Mouse (Mus musculus) layer of hippocampus, adult 9-10 months (tissue): ENCODE data around the gene Mrpl18.
"Not testable (repeated sequence)": the region's sequence is repeated elsewhere in the genome, so short reads cannot be mapped to it uniquely, and the experiment has no call there.

Experiments
- DNase-seq: peaks from one replicate; pipeline ENCODE4 v3.0.0; 2022; ENCODE audit warnings: low spot score

Mrpl18 gene

DNA sequence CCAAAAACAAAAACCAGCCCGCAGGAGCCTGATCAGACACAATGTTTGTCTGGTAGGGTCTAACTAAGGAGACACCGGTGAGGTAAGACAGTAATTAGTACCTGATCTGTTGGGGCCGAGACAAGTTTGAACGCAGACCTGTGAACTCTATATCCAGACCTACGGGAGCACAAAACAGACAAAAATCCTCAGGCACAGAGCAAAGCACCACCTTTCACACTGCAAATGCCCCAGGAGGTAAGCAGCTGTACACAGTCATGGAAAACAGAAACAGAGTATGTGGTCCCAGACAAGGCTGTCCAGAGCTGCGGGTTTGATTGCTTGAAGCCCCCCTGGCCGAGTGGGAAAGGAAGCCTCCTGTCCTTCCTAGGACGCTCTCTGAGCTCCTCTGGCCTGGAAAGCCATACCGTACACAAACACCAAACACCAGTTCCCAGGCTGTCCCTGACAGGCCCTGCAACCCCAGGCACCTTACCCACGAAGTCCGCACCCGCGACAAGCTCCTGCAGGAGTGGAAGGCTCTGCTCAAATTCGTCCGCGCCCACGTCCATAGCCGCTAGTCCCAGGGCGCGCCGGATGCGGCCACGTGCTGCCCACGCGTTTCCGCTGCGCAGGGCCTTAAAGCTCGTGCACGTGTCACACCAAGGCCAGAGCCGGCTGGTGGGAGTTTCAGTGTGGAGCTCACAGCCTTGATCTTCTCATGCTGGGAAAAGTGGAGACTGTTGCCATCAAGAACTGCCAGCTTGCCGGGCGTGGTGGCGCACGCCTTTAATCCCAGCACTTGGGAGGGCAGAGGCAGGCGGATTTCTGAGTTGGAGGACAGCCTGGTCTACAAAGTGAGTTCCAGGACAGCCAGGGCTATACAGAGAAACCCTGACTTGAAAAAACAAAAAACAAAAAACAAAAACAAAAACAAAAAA is 6.5 kb downstream of the Mrpl18 start, which contains the start of gene Pnldc1:
TSS of gene Pnldc1 (minus strand) at position 870 of the 920 bp plus-strand sequence.
- DNase-seq: no peak

DNA sequence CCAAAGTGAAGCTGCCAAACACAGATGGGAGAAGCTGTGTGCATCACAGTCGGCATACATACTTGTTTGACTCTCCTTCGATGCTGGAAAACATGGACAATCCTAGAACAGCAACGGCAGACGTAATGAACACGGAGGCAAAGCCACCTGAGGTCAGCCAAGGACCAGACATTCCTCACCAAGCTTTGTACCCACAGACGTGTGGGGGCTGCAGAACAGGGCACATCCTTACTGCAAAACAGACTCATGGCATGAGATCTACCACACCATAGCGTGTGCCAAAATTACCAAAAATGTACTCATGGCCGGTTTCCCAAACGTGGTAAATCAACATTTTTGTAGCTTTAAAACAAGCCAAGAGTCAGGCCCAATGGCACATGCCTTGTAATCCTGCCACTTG is 9.7 kb downstream of the Mrpl18 start:
- DNase-seq: no peak

DNA sequence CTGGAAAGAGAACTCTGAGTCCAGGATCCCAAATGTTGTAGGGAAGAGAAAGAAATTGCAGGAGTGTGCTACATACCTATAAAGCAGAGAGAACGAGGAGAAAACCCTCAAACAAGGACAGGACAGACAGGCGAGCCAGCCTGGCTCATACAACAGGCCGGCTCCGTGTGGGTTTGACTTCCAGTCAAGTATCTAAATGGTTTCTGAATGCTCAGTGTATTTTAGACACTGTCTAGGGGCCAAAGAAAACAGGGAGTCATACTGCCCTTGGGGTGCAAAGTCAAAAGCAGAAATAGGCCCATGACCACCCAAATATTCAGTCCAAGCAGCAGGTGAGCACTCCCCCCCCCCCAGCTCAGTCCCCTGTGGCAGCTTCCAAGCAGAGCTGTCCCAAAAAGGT is 10.3 kb downstream of the Mrpl18 start:
- DNase-seq: no peak

DNA sequence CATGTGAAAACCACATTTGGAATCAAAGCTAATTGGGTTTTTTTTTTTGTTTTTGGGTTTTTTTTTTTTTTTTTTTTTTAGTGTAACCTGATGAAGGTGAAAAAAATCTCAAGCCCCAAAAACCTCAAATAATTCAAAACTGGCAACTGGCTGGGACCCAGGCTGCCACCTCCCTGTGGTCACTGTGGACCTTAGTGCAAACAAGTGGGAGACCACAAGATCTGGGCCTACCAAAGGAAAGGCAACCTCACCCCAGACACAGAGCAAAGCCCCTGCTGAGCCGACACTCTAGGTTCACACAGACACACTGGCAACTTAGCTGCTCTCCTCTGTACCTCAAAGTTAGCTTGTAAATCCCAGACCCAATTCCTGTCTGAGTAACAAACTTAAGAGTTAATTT is 11.8 kb downstream of the Mrpl18 start:
- no peak for DNase-seq

DNA sequence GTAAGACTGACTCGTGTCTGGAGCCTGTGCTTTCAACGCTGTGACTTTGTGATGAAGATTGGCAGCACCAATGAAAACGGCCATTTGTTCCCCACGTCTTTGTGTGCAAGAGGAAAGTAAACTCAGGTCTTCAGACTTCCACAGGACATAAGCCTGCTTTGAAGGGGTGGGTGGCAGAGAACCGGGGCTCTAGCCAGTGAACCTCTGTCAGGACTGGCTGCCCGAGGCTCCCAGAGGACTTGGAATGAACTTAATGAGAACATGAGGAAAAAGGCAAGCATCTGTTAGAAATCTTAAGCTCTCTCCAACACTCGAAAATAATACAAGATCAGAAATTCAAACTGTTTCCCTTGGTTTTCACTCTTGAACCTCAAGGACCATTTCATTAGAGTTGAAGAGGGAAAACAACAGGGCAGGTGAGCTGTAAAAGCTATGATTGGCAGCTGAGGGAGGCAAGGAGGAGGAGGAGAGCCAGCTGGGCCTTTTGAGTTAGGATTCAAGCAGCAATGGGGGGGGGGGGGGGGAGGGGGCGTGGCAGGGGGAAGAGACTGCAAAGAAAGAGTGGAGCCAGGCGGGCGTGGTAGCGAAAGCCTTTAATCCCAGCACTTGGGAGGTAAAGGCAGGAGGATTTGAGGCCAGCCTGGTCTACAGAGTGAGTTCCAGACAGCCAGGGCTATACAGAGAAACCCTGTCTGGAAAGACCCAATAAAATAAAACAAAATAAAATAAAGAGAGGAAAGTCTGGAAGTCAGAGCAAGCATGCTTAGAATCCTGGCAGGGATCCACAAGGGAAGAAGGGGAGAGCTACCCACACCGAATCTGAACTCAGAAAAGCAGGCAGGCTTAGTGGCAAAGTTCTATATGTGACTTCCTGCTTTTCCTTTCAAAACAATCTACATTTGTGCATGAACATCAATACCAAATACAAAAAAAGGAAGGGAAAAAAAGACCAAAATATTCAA is 12.5 kb downstream of the Mrpl18 start:
- DNase-seq: no peak

DNA sequence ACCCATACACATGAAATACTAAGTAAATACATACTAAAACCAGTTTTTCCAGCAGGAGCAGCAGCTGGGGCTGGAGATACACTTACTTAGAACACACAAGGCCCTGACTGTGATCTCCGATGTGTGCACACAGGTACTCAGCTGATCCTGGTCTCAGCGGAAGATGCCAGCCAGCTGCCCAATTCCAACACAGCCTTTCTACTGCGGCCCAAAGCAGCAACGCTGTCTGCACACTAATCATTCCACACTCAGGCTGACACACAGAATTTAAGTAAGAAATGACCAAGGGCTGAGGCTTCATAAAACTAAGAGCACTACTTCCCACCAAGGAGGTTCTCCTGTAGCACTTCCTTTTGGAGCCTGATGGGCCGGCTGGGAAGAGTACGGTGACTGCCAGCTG is 13.9 kb downstream of the Mrpl18 start:
- no peak for DNase-seq

DNA sequence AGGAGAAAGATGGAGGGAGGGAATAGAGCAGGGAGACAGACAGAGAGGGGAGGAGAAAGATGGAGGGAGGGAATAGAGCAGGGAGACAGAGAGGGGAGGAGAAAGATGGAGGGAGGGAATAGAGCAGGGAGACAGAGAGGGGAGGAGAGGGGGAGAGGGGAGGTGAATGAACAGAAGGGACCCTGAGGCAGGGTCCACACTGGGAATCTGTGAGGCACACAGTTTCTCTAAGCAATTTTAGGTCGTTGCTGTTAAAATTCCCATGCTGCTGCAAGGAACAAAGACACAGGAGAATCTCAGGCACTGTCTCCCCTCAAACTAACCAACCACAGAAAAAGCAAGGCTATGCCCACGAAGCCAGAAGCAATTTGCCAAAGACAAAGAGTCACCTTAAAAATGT is 17.5 kb downstream of the Mrpl18 start:
- DNase-seq: not testable (repeated sequence)

DNA sequence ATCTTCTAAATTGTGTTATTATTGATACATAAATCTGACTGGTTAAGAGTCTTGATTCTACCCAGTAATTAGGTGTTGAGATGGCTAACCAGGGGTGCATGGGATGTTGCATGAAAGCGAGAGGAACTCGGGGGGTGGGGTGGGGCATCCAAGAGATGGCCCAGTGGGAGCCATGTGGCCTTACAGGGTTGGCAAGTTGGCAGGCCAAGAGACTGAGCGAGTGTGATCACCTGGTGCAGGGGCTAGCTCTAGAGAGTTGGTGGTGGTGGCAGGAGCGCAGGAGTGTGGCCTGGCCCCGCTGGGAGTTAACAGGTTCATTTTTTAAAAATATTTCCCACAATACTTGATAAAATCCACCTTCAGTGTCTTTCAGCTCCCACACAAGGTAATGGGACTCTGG is 18.5 kb downstream of the Mrpl18 start:
- no peak for DNase-seq

DNA sequence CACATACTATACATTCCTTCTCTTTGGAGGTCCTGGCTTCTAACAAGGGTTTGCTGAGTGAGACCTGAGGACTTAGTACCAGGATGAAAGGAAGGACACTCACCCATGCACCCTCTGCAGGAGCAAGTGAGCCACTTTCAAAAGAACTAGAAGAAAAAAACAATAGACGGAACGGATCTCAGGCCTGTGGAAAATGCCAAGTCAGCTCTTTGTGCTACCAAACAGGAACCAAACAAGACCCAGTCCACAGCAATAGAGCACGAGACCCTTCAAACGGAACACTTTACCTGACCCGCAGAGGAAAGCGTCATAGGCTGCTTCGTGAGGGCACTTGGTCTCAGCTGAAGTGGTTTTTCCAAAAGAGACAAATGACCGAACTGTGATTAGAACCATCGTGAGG is 24.1 kb downstream of the Mrpl18 start:
- DNase-seq: no peak

DNA sequence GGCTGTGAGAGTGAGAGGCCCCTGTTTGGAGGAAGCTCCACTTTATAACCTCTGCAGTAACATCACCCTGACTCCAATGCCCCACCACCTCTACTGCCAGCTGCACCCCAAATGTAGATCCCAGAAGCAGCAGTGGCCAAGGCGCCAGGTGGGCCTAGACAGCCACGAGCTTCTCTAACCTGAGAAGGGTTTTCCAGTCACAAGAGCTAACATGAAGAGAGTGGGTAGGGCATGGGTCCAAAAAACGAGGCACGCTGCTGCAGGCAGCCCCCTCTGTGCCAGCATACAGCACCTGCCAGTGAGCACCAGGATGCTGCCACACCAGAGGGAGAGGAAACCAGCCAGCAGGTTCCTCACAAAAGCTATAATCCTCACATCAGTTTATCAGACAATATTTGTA is 25.1 kb downstream of the Mrpl18 start:
- no peak for DNase-seq

DNA sequence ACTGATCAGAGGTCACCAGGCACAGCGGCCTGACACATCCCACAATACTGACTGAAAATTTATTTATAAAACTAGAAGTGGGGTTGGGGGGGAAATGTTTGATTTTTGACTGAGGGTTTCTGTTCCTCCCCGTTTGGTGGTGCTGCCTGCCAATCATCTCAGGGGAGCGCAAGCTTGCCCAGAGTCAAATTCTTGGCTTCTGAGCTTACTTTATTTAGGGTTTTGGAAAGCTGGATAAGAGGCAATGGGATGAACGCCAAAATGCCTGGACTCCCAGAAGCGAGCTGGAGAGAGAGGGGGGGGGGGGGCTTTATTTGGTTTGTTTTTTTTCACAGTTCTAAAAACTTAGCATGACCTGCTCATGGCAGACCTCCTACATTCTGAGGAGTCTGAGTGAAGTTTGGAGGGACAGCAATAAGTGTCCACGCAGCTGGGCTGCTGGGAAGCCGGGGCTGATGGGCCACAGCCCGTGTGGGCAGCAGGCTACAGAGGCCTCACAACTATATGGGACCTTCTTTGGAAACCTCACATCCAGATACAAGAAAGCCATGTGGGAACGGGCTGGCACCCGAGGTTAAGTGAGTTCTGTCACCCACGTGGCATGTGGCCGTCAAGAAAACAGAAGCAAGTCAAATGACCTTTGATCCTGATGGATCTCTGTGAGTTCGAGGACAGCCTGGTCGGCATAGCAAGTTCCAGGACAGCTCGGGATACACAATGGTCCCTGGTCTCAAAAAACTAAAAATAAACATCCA is 28.9 kb downstream of the Mrpl18 start:
- no peak for DNase-seq

DNA sequence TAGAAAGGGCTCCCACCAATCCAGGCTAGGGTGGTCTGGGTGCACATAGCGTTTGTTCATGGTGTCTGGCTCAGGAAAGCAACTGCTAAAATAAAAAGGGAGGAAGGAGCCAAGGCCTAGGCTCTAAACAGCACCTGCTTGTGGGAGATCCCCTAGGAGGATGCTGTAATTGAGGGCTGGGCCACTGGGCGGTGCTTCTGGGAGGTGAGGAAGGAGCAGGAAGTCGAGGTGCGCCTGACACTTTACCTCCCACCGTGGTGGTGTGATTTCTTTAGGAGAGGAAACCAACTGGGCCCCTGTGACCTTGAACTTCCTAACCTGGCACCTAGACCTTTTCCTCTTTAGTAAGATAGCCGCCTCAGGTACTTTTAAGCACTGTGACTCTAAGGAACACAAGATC is 29.5 kb downstream of the Mrpl18 start:
- DNase-seq: no peak

DNA sequence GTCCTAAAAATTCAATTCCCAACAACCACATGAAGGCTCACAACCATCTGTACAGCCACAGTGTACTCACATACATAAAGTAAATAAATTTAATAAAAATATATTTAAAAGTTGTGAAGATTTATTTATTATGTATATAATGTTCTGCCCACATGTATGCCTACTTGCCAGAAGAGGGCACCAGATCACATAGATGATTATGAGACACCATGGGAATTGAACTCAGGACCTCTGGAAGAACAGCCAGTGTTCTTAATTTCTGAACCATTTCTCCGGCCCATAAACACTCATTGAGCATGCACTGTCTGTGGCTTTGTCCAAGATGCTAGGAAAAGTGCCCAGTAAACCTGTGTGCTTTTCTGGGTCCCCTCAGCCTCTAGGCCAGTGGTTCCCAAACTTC is 34.9 kb downstream of the Mrpl18 start:
- no peak for DNase-seq

DNA sequence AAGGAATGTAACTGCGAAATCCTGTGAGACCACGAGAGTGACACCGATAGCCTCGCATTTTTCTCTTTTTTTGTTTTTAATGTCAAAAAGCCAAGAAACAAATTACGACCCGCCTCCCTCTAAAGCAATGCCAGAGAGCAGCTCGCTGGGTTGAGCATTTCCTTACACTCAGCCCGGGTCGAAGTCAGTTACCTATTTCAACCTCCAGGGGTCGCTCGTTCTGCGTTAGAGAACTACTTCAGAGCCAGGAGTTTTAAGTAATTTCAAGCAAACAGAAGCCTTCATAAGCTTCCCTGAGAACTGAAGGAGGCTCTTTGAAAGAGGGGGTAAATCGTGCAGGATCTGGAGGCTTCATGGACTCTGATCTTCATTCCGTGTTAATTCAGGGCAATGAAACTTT is 36.0 kb downstream of the Mrpl18 start:
- DNase-seq: peak; percentile 84

DNA sequence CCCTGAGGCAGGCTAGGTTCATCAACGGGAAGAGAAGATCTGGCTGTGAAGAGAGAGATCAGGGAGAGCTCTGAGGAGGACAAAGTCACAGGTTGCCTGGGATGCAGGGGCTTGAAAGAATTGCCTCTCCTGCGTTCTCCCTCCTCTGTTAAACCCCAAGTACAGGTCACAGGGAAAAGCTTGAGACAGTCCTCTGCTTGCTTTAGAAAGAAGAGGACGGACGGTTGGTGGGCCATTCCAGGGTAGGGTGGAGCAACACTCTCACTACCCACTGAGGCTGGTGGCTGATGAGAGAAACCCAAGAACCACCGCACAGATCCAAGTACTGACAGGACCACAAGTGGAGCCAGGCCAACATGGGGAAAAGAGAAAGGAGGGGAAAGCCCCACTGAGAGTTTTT is 40.4 kb downstream of the Mrpl18 start, which contains the start of gene Mrgprh:
TSS of gene Mrgprh (plus strand) at position 301 of the 400 bp plus-strand sequence.
- DNase-seq: no peak

DNA sequence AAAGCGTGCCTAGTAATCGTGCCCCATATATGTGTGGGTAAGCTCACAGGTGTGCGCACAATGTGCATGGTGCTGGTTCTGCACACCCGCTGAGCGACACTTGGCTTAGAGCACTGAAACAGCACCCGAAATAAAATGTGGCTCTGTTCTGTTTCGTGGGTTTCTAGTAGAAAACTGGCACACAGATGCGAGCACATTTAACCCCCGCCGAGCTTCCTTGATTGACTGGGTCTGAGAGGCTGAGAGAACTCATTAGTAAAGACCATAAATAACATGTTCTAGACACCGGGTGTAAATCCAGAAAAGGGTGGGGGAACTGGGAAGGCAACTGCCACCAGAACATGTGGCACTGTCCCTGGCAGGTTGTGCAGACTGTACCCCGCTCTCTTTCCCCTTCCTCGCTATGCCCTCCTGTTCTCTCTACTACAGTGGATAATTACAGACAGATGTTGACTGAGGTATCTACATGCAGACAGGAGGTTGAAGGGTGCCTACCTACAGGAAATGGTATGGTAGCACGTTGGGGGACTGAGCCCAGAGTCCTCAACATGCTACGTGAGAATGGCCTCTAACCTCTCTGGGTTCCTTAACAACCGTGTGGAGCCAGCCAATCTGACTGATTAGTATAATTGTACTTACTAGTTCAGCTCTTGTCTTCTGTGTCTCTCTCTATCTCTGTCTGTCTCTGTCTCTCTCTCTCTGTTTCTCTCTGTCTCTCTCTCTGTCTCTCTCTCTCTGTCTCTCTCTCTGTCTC is 43.7 kb downstream of the Mrpl18 start:
- DNase-seq: no peak

DNA sequence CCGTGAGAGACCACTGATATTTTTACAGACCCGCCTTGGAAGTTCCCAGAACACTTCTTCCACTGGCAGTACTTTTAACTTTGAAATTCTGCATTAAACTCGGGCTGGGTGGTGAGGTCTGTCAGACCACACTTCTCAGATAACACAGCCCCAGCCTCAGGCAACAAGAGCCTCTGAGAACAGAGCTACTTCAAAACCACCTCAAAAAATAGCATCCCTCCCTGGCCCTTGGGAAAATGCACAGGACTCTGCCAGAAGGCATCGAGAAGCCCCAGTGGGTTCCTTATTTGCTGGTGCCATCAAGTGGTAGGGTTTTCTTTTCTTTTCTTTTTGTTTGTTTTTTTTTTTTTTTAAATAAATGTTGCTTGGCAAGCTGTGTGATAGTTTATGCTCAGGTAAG is 47.5 kb downstream of the Mrpl18 start:
- DNase-seq: no peak

DNA sequence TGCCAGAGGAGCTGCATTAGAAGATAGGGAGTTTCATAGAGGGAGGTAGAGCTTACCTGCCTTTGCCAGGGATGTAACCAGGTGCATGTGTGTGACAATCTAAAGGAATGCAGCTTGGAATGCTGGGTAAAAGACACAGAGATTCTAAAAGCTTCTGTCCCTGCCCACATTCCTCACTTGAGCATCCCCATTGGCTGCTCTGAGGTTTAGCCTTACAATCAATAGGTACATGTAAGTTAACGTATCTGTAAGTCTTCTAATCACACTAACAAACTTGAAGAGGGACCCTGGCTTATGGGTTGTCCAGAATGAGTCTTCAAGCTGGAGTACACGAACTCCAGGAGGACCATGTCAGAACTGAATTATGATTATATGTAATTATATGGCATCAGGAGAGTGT is 48.1 kb downstream of the Mrpl18 start, which contains the start of gene Mas1:
TSS of gene Mas1 (minus strand) at position 101 of the 400 bp plus-strand sequence.
- DNase-seq: no peak

DNA sequence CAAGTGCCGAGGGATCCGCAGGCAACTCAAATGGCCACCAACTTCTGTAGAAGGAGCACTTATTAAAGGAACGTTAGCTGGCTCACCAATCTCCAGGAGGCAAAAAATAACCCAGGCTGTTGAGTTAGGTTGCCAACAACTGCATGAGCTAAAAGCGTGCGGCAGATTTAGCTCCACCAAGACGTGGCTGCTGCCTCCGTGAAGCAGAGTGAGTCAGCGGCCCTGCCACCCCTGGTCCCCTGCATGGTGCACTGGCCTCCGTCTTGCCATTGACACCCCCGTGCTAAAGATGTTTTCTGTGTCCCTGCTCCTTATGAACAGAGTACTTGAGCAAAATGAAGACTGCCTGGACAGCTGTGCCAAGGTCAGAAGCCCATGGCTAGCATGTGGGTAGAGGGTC is 49.3 kb downstream of the Mrpl18 start:
- no peak for DNase-seq

DNA sequence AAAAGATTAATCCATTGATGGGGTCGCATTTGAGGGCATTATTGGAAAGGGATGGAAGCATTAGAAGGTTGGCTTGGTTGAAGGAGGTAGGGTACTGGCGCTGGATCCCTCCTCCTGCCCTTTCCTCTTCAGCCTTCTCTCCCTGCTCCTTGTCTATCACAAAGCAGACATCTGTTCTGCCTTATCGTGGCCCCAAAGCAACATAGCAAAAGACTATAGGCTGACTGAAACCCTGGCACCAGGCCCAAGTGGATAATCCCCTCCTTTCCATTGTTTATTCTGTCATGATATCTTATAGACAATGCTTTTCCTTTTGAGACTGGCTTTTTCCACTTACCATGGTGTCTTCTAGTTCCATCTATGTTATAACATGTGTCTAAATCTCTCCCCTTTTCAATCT is 50.7 kb downstream of the Mrpl18 start:
- DNase-seq: no peak

DNA sequence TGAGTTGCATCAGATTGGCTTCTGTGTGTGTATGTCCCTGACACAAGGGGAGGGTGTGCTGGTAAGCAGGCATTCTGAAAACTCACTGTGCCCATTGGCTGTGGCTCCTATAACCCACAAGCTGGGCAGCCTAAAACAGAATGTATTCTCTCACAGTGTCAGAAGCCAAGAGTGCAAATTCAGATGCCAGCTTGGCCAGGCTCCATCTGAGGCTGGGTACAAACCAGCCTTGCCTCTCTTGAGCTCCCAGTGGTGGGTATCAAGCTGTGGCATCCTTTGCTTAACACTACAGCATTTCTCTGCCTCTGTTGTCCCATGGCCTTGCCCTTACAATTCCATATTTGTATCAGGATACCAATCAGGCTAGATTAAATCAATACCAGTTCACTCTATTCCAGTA is 52.0 kb downstream of the Mrpl18 start:
- no peak for DNase-seq
